Mouse (Mus musculus) small intestine, adult 2 months (tissue): Measurements from ENCODE around the gene Cdkn1b. TPM values are rescaled to one million over a fixed set of nuclear protein-coding genes. Genes with fewer than 3 reads are reported as not detected.
A peak's percentile ranks its signal among the peaks of the same experiment; 100 is the strongest.

Experiments used
- H3K27ac ChIP-seq: fragments of 200-500 bp; 2 replicates; pipeline ENCODE4 v1.5.1; 2012; ENCODE audit warnings: low read depth, low read length, control low read depth, inconsistent platforms; ENCODE audit not compliant: insufficient read depth
- H3K27me3 ChIP-seq: fragments of 200-500 bp; 2 replicates; pipeline ENCODE4 v1.6.1; 2012; ENCODE audit warnings: mild to moderate bottlenecking, moderate library complexity, low read length, inconsistent platforms; ENCODE audit not compliant: control insufficient read depth, insufficient read depth
- H3K36me3 ChIP-seq: fragments of 200-500 bp; 2 replicates; pipeline ENCODE4 v1.6.1; 2012; ENCODE audit warnings: mild to moderate bottlenecking, low read length, control low read depth, inconsistent platforms; ENCODE audit not compliant: control insufficient read depth, insufficient read depth
- H3K4me1 ChIP-seq: fragments of 200-500 bp; 2 replicates; pipeline ENCODE4 v1.6.1; 2012; ENCODE audit warnings: low read length, inconsistent platforms, mixed read lengths; ENCODE audit not compliant: control insufficient read depth, insufficient read depth, insufficient read length
- H3K4me3 ChIP-seq: fragments of 200-500 bp; 2 replicates; pipeline ENCODE4 v1.5.1; 2012; ENCODE audit warnings: low read depth, mild to moderate bottlenecking, control low read depth, inconsistent platforms, low read length, moderate library complexity
- CTCF ChIP-seq: fragments of 200-500 bp; IDR thresholded peaks from 2 replicates; pipeline ENCODE4 v1.5.1; 2012; ENCODE audit warnings: low read depth, mild to moderate bottlenecking, control low read depth, inconsistent platforms, low read length, moderate library complexity, mixed read lengths; ENCODE audit not compliant: insufficient replicate concordance, insufficient read length; ENCODE audit errors: extremely low read depth
- POLR2A ChIP-seq: fragments of 200-500 bp; IDR thresholded peaks from 2 replicates; pipeline ENCODE4 v1.6.1; 2012; ENCODE audit warnings: low read depth, mild to moderate bottlenecking, control low read depth, inconsistent platforms, low read length, moderate library complexity
- WGBS: fragments of 180-500 bp; shearing (Covaris S2); methylation state at CpG from one replicate; pipeline ENCODE4 v1.1.7; 2018; 5-methylcytosine and 5-hydroxymethylcytosine counted together
- polyA plus RNA-seq: library from polyadenylated mRNA; depleted of rRNA; stranded (reverse); fragments of >200 nt; gene quantifications from 2 replicates; pipeline ENCODE4 v1.2.3, GENCODE M21; 2012; rRNA removed

Gene Cdkn1b
- polyA plus RNA-seq, result 5.8 and 16.3 TPM in 2 replicates

DNA sequence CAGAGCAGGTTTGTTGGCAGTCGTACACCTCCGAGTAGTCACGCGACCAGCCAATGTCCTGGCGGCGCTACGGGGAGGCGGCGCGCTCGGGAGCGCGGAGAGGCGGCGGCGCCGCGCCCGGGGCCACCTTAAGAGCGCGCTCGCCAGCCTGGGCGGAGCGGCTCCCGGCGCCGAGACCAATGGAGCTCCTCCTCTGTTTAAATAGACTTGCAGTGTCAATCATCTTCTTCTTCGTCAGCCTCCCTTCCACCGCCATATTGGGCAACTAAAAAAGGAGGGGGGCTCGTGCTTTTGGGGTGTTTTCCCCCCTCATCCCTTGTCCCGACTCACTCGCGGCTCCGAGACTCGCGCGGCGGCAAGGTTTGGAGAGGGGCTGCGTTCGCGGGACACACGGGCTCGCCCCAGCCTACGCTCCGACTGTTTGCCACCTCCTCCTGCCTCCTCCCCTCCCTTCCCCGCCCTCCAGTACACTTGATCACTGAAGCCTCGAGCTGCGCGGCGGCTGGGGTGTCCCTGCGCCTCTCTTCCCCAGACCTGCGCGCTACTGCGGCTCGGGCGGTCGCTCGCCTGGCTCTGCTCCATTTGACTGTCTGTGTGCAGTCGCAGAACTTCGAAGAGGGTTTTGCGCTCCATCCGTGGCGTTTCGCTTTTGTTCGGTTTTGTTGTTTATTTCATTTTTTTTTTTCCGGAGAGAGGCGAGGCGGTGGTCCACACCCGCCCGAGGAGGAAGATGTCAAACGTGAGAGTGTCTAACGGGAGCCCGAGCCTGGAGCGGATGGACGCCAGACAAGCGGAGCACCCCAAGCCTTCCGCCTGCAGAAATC, at the start of gene Cdkn1b:
TSS of gene Cdkn1b (plus strand) at position 212 of the 824 bp plus-strand sequence.
- peak within 1 kb of the TSS; percentile 79 for H3K4me3 ChIP-seq
- peak within 1 kb of the TSS; percentile 97 for H3K27ac ChIP-seq
- peaks cover 4% of the 10 kb centered on the region for H3K4me1 ChIP-seq
- TF ChIP-seq CTCF (no peak), POLR2A (peak; percentile 99)
- peaks cover 6% of the 10 kb centered on the region for H3K36me3 ChIP-seq
- under 1% methylated on average over 77 of the region's 77 CpGs for WGBS
- H3K27me3 ChIP-seq, result no peaks in the 10 kb centered on the region

GRCm38 (mm10) chr6:134870887-134871286, 49.3 kb upstream of the Cdkn1b start:
- no peaks in the 10 kb centered on the region for H3K27me3 ChIP-seq
- H3K36me3 ChIP-seq, result peaks cover 4% of the 10 kb centered on the region; the same call in 1 of the 2 replicates
- H3K4me1 ChIP-seq, result no peaks in the 10 kb centered on the region
- TF ChIP-seq CTCF, result no peak
- no peak for TF ChIP-seq POLR2A
- no peak overlapping the region for H3K4me3 ChIP-seq
- WGBS, result 94% methylated on average over 4 of the region's 4 CpGs
- H3K27ac ChIP-seq, result no peak overlapping the region

GRCm38 (mm10) chr6:134872236-134872635, 48.0 kb upstream of the Cdkn1b start:
- TF ChIP-seq CTCF (no peak), POLR2A (no peak)
- no peak overlapping the region for H3K27ac ChIP-seq
- WGBS, result 39% methylated on average over 2 of the region's 2 CpGs

DNA sequence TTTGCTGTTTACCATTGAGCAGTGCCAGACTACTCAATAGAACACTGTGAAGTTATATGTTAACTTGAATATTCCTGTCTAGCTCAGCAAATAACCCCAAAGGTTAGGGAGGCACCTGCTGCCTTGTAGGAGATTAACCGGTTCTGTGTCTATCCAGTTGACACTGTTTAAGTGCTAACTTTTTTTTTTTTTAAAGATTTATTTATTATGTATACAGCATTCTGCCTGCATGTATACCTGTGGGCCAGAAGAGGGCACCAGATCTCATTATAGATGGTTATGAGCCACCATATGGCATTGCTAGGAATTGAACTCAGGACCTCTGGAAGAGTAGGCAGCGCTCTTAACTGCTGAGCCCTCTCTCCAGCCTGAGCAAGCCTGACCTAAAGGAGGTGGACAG, 47.2 kb upstream of the Cdkn1b start:
- Histone ChIP-seq H3K27me3 (no peaks in the 10 kb centered on the region), H3K27ac (no peak overlapping the region), H3K4me3 (no peak overlapping the region), H3K4me1 (no peaks in the 10 kb centered on the region), H3K36me3 (peaks cover 4% of the 10 kb centered on the region; the same call in 1 of the 2 replicates)
- TF ChIP-seq POLR2A (no peak), CTCF (no peak)
- 61% methylated on average over 2 of the region's 2 CpGs for WGBS

More at GRCm38 (mm10) chr6:134872236-134872635, 48.0 kb upstream of the Cdkn1b start:
- H3K4me1 ChIP-seq, result no peaks in the 10 kb centered on the region
- H3K36me3 ChIP-seq, result peaks cover 4% of the 10 kb centered on the region; the same call in 1 of the 2 replicates
- no peak overlapping the region for H3K4me3 ChIP-seq
- no peaks in the 10 kb centered on the region for H3K27me3 ChIP-seq

DNA sequence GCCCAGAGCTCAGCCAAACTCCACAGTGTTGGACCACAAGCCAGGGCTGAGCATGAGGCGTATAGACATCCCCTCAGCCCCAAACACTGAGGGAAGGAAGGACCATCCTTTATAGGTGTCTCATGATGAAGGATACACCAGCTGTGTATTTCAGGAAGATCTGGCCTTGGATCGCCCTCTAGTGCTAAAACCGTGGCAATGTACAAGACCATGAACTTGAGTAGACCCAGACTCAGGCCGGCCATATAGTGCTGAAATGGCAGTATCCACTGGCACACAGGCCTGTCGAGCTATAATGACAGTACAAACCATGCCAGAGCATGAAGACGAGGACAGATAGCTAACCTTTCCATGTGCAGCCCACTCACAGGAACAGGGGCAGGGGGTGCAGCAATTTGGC, 43.4 kb upstream of the Cdkn1b start:
- Histone ChIP-seq H3K27me3 (no peaks in the 10 kb centered on the region), H3K4me3 (no peak overlapping the region), H3K4me1 (no peaks in the 10 kb centered on the region), H3K27ac (no peak overlapping the region), H3K36me3 (no peaks in the 10 kb centered on the region)
- WGBS, result 57% methylated on average over 6 of the region's 6 CpGs
- TF ChIP-seq CTCF, result no peak
- no peak for TF ChIP-seq POLR2A

DNA sequence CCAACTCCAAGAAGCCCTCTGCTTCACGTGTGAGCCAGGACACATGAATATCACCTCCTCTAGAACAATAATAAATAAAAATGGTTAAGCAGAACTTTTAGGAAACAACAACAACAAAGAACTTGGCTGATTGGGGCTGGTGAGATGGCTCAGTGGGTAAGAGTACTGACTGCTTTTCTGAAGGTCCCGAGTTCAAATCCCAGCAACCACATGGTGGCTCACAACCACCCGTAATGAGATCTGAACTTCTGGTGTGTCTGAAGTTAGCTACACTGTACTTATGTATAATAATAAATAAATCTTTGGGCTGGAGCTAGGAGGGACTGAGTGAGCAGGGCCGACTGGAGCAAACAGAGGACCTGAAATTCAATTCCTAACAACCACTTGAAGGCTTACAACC, 42.9 kb upstream of the Cdkn1b start:
- WGBS, result 92% methylated on average over 4 of the region's 4 CpGs
- H3K36me3 ChIP-seq, result no peaks in the 10 kb centered on the region
- TF ChIP-seq POLR2A (no peak), CTCF (no peak)
- no peak overlapping the region for H3K27ac ChIP-seq
- H3K4me1 ChIP-seq, result no peaks in the 10 kb centered on the region
- H3K4me3 ChIP-seq, result no peak overlapping the region
- no peaks in the 10 kb centered on the region for H3K27me3 ChIP-seq

DNA sequence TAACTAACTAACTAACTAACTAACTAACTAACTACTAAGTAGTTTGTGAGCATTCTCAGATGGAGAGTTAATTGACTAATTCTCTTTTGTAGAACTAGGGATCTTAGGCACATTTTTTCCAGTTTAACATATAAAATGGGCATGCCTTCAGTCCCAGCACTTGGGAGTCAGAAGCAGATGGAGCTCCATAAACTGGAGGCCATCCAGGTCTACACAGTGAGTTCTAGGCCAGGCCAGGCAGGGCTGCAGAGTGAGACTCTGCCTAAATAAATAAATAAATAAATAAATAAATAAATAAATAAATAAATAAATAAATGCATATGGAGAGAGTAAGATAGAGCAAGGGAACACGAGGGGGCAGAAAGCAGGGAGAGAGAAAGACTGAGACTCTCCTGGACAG, 42.3 kb upstream of the Cdkn1b start:
- Histone ChIP-seq H3K4me1 (no peaks in the 10 kb centered on the region), H3K27me3 (no peaks in the 10 kb centered on the region), H3K36me3 (no peaks in the 10 kb centered on the region), H3K27ac (no peak overlapping the region), H3K4me3 (no peak overlapping the region)
- TF ChIP-seq CTCF, result no peak
- no peak for TF ChIP-seq POLR2A
- WGBS, result 80% methylated on average over 1 of the region's 1 CpGs

GRCm38 (mm10) chr6:134879556-134879955, 40.6 kb upstream of the Cdkn1b start:
- no peak overlapping the region for H3K27ac ChIP-seq
- H3K36me3 ChIP-seq, result peaks cover under 1% of the 10 kb centered on the region; the same call in 1 of the 2 replicates
- no peak overlapping the region for H3K4me3 ChIP-seq
- no peaks in the 10 kb centered on the region for H3K27me3 ChIP-seq
- no peak for TF ChIP-seq CTCF
- TF ChIP-seq POLR2A, result no peak
- WGBS, result 72% methylated on average over 5 of the region's 5 CpGs
- no peaks in the 10 kb centered on the region for H3K4me1 ChIP-seq
